Mouse (Mus musculus) frontal cortex, postnatal 10 days (tissue): ENCODE data around the gene Atp1b3.
"Not testable (repeated sequence)": the region's sequence is repeated elsewhere in the genome, so short reads cannot be mapped to it uniquely, and the experiment has no call there.

Source experiments
- DNase-seq, 2 experiments: peaks; one replicate each; pipeline ENCODE4 v3.0.0; 2022; ENCODE audit warnings: low spot score in 2 of 2, mixed read lengths in 1 of 2

Gene Atp1b3

GRCm38 (mm10) chr9:96363581-96364140, 581 bp downstream of the Atp1b3 start:
- DNase-seq = peak; percentile 25 to 61

GRCm38 (mm10) chr9:96360056-96360455, 4.2 kb downstream of the Atp1b3 start:
- DNase-seq = no peak

DNA sequence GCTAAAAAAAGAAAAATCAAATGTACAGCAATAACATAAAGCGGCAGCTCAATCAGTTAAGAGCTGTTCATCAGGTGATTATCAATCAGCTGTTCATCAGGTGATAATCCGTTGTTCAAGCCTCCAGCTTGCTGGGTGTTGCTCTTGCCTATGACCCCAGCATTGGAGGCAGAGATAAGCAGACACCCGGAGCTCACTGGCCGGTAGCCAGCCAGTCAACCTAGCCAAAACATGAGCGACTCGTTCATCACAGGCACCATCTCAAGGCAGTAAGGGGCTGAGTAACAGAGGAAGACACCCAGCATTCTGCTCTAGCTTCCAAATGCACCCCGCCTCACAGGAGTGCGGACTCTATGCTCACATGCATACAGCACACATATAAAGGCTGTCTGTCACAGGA, 10.4 kb downstream of the Atp1b3 start:
- no peak for DNase-seq

DNA sequence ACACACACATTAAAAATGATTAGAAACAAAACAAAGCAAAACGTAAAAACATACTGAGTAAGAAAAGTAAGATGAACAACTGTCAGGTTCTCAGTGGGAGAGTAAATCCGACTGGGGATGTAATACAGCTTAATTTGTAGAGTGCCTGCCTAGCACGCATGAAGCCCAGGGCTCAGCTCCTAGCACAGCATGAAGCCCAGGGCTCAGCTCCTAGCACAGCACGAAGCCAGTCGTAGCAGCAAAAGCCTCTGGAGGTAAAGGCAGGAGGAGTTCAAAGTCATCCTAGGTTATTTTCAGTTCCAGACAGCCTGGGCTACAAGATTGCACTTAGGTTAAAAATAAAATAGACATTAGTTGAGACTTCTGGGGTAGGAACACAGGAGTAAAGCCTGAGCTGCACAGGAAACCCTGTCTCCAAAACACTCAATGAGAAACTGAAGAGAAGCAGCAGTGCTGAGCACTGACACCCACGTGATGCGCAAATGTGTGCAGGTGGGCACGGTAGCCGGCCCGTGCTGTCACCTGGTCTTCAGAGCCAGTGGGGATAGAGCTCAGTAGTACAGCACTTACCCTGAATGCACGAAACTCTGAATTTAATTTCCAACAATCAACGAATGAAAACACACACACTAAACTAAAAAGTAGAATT, 11.0 kb downstream of the Atp1b3 start:
- DNase-seq = no peak

GRCm38 (mm10) chr9:96351771-96352170, 12.5 kb downstream of the Atp1b3 start:
- not testable (repeated sequence) for DNase-seq

- no peak for DNase-seq
These were observed 13.8 kb downstream of the Atp1b3 start for GRCm38 (mm10) chr9:96350476-96350875.

DNA sequence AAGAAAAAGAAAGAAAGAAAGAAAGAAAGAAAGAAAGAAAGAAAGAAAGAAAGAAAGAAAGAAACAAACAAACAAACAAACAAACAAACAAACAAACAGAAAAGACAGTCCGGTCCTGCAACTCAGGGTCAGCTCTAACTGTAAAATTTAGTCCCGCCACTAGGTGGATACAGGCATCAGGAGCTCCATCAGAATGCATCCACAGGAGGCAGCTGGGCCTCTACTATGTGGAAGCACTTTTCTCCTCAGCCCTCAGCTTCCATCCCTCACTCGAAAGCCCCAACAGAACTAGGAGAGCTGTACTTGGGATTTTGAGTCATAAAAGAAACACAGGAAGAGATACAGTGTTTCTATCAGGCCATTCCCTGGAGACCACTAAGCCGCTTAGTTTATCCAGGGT, 14.2 kb downstream of the Atp1b3 start:
- DNase-seq = peak in 1 of 2 experiments; percentile 28

- no peak for DNase-seq
These were observed 15.4 kb downstream of the Atp1b3 start for GRCm38 (mm10) chr9:96348885-96349284.

DNA sequence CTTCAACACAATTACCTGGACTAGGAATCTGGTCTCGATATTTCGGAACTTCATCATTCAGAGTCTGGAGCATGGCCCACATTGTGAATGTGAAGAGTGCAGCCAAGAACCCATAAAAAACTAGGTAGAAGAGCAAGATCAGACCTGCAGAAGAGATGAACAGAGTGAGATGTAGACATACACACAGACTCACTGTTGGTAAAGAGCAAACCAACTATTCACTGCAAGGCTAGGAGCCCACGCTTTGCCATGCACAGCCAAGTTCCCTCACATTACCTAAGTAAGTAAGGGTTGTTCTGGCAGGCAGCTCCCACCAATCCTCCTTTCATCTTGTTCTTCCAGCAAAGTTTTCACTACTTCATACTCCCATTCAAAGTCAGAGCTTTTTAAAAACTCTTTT, 18.5 kb downstream of the Atp1b3 start:
- DNase-seq = no peak

GRCm38 (mm10) chr9:96331146-96331545, 33.1 kb downstream of the Atp1b3 start:
- DNase-seq = no peak

- DNase-seq = no peak
These were observed 36.0 kb downstream of the Atp1b3 start for GRCm38 (mm10) chr9:96328226-96328625.

- no peak for DNase-seq
These were observed 37.7 kb downstream of the Atp1b3 start for GRCm38 (mm10) chr9:96326496-96326923.

DNA sequence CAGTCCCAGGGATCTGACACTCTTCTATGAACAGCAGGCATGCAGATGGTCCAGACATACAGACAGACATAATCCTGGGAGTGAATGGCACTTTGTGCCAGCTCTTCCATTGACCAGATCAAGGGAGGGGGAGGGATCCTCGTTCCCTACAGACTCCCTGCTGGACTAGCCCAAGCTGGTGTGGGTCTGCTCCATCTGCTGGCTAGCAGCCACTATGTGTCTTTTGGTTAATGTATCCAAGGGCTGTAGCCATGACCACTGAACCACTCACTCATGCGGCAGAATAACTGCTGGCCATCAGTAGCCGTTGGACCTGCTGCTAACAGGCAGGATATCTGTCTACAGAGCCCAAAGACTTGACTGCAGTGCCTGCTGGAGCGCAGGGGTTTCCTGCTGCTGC, 39.7 kb downstream of the Atp1b3 start:
- no peak for DNase-seq

GRCm38 (mm10) chr9:96322411-96323152, 41.7 kb downstream of the Atp1b3 start:
- DNase-seq = no peak

DNA sequence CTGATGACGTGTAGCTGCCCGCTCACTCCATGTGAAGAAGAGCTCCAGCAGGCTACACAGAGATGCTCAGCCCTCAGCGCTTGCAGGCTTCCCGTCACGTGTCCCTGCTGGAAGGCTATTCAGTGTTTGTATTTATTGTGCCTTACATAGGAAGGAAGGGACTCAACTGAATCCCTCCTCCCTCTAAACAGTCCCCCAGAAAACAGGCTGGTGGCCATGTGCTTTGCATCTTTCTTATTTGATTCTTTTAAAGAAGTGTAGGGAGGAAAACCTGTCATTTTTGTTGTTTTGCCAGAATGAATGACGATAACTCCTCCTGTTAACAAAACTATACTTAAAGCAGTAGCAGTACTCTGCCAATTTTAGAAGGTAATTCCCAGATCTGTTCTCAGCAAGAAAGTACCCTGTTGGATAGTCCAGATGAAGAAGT, 43.7 kb downstream of the Atp1b3 start:
- DNase-seq = no peak

DNA sequence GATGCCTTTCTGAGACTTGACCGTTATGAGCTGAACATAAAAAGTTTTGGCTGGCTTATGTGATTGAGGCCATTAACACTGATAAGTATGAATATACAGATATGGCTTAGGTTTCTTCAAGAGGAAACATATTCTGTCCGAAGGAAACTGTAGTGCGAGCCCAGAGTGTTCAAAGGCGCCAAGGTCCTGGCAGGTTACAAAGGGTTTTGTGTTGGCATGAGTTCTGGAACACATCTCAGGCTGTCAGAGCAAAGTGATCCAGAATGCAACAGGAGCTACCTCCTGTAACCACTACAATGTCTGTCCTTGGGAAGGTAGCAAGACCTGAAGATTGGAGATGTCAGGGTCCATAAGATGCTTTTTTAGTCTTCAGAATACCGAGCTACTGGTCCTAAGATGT, 44.9 kb downstream of the Atp1b3 start:
- DNase-seq = no peak

- DNase-seq = no peak
These were observed 52.2 kb downstream of the Atp1b3 start for GRCm38 (mm10) chr9:96312074-96312473.

DNA sequence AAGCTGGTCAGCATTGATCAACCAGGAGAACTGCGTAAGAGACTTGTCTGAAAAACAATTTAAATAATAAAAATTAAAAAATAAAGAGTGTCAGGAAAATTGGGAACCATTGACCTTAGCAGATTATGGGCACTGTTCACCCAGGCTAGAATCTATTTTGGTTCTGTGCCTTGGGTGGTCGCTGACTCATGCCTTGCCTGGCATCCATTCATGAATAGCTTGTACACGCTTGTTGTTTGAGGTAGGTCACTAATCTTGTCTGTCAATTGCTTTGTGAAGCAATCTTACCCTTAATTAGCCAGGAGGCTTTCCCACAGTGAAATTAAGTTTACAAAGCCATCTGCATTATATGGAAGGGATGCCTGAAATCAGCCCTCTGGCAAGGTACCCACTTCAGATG, 55.4 kb downstream of the Atp1b3 start:
- DNase-seq = no peak

DNA sequence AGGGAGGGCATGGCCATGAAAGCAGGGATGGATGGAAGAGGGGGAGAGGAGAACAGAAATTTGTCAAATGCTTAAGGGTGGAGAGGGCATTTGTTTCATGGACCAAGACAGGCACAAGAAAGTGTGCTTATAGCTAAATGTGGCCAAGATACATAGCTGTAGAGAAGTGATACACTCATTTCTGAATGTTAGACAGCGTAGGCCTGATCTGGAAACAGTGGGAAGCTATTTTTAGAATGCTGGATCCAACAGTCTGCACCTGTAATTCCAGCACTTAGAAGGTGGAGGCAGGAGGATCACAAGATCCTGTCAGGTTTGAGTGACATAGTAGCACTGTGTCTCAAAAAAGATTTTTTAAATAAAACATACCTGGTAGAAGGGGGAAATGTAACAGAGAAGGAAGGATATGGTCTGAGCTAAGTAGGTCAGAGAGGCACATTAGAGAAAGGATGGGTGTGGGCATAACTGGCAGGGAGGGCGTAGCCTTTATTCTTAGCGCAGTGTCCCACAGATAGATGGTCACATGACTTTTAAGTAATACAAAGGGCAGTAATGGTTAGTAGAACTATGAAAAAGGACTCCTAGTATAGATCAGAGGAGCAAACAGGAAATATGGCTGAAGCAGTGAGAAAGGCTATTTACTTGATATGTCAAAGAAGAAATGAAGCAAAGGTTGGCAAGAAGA, 64.8 kb downstream of the Atp1b3 start:
- no peak for DNase-seq

DNA sequence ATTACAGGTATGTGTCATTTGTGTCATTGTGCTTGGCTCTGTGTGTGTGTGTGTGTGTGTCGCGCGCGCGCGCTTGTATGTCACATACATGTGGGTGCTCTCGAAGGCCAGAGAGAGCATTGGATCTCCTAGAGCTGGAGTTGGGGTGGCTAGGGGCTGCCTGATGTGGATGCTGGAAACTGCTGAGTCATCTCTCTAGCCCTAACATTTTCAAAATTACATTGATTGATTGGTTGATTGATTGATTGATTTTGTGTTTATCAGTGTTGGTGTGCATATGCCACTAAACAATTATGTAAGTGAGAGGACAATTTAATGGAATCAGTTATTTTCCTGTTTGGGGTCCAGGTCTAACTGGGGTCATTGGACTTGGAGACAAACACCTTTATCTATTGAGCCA, 72.1 kb downstream of the Atp1b3 start:
- DNase-seq = no peak

DNA sequence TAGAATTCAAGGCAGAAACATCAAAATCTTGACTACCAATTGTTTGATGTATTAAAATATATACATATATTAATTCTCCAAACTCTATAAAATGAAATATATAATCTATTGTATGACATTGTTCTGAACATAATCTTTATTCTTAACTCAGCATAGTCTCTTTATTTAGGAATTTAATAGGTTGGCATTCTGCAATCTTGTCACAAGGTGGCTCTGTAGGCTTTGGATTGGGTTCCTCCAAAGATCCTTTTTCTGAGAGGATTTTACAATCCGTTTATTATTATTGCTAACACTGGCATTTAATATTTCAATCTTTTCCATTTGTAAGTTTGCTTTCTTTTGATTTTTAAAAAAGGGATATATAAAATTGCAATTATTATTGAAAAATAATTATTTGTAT, 79.3 kb downstream of the Atp1b3 start:
- DNase-seq = no peak
